In the genomic region with DNA sequence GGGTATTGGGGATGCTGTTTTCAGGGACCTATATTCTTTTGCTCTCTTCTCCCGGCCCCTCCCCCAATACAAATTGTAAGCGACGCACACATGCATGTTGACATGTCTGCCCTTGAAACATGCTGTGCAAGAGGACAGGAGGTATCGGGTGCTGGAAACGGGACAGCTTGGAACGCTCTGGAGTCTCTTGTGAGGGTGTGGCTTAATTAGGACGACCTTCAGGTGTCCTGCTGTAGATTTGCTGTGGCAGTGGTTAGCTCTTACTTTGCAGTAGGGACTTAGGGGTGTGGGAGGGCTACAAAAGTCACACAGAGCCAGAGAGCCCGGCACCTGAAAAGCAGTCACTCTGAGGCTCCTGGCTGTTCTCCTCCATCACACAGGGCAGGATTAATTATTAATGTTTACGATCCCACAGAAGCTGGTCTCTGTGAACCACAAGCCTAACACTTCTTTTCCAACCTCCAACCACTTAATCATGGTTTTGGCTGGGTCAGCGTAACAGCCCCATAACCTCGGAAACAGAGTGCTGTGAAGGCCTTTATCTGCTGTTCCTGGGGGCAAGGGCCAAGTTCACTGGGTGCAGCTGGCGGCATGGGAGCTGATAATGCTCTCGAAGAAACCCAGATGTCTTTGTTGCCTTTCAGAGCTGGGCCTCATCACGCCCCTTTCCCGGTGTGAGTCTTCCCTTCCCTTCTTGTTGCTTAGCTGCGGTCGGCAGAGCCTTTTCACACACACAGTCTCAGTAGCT, we compare ENCODE assay signal across 8 mouse cellular contexts. TPM values are rescaled to one million over a fixed set of nuclear protein-coding genes. Genes with fewer than 3 reads are reported as not detected.
DNase-seq lines count a peak whose midpoint lies in the region; ATAC-seq and TF ChIP-seq lines count a peak whose summit lies in the region.

No protein-coding gene starts in this region.

- no peak for TF ChIP-seq CTCF in liver, embryonic 14.5 days (IDR thresholded peaks at IDR 0.05; ENCODE audit: low read depth)
- no peak for TF ChIP-seq CTCF in layer of hippocampus, adult 2 months (conservative IDR thresholded peaks at IDR 0.05)

- H3K9ac ChIP-seq in intestine, embryonic 14.5 days (ENCODE audit: low read length), result no peak overlapping the region
- H3K9ac ChIP-seq in liver, embryonic 14.5 days (replicated peaks), result peak overlapping the region; percentile 47

- peaks cover 6% of the 10 kb centered on the region; the same call in 1 of the 2 replicates for H3K4me1 ChIP-seq in intestine, embryonic 14.5 days (replicated peaks; ENCODE audit: control insufficient read depth, insufficient read depth, low read length)
- H3K4me1 ChIP-seq in liver, embryonic 14.5 days (replicated peaks; ENCODE audit: control insufficient read depth in 2 of 2, insufficient read depth in 2 of 2, low read length in 1 of 2), result peaks cover 14 to 20% of the 10 kb centered on the region in 2 experiments

- peak; percentile 75 for TF ChIP-seq EP300 in liver, embryonic 14.5 days (IDR thresholded peaks at IDR 0.05; ENCODE audit: low read depth)

- 29% methylated on average over 17 of the region's 17 CpGs for WGBS in intestine, embryonic 14.5 days
- WGBS in liver, embryonic 14.5 days (ENCODE audit: insufficient replicate concordance), result 34% methylated on average over 17 of the region's 17 CpGs

- intact Hi-C loops in left cerebral cortex, postnatal 25 days (cut with DNase I), result no loop called here

- H3K27ac ChIP-seq in intestine, embryonic 14.5 days (ENCODE audit: low read depth), result peak overlapping the region; percentile 14; the same call in 1 of the 2 replicates
- H3K27ac ChIP-seq in liver, embryonic 14.5 days, result peak overlapping the region; percentile 55
- no peak overlapping the region for H3K27ac ChIP-seq in layer of hippocampus, adult 2 months

- H3K4me2 ChIP-seq in intestine, embryonic 14.5 days (ENCODE audit: low read length), result no peak overlapping the region; the same call in 1 of the 2 replicates
- H3K4me2 ChIP-seq in liver, embryonic 14.5 days (ENCODE audit: low read depth), result peak overlapping the region; percentile 32

- H3K9me3 ChIP-seq in intestine, embryonic 14.5 days (ENCODE audit: control insufficient read depth, low read length), result no peaks in the 10 kb centered on the region
- H3K9me3 ChIP-seq in liver, embryonic 14.5 days (ENCODE audit: control insufficient read depth, low read length), result no peaks in the 10 kb centered on the region

- peak; percentile 75 for ATAC-seq in intestine, embryonic 14.5 days (replicated peaks; ENCODE audit: low FRiP score, low TSS enrichment, low read depth)
- ATAC-seq in liver, embryonic 14.5 days (ENCODE audit: insufficient read depth), result peak; percentile 73

- H3K36me3 ChIP-seq in intestine, embryonic 14.5 days (ENCODE audit: control insufficient read depth, insufficient read depth, low read length), result no peaks in the 10 kb centered on the region
- no peaks in the 10 kb centered on the region for H3K36me3 ChIP-seq in liver, embryonic 14.5 days (replicated peaks; ENCODE audit: control insufficient read depth, insufficient read depth, low read depth)

- peak; percentile 31 for DNase-seq in adrenal gland, postnatal 14 days
- no peak for DNase-seq in adrenal gland, adult 18-20 months (ENCODE audit: low spot score in 2 of 2)
- DNase-seq in brain, adult 2 months (ENCODE audit: low read depth, low spot score), result peak; percentile 29
- peak; percentile 73 for DNase-seq in intestine, embryonic 14.5 days (ENCODE audit: low spot score)
- DNase-seq in liver, embryonic 14.5 days (ENCODE audit: low read depth in 3 of 3, low spot score in 3 of 3), result peak; percentile 48 to 58 (median 54)
- DNase-seq in layer of hippocampus, adult 2 months (ENCODE audit: low spot score in 2 of 2), result no peak
- no peak for DNase-seq in left cerebral cortex, postnatal 25 days (ENCODE audit: low spot score in 2 of 2)
- no peak for DNase-seq in urinary bladder, postnatal 14 days (ENCODE audit: low spot score)

- no peak overlapping the region for H3K4me3 ChIP-seq in intestine, embryonic 14.5 days (ENCODE audit: low read depth, low read length)
- no peak overlapping the region for H3K4me3 ChIP-seq in liver, embryonic 14.5 days (ENCODE audit: insufficient read depth in 1 of 2, low read depth in 2 of 2, low read length in 2 of 2)
- no peak overlapping the region for H3K4me3 ChIP-seq in layer of hippocampus, adult 2 months

- no peaks in the 10 kb centered on the region for H3K27me3 ChIP-seq in intestine, embryonic 14.5 days (replicated peaks; ENCODE audit: control insufficient read depth, insufficient read depth, low read length)
- H3K27me3 ChIP-seq in liver, embryonic 14.5 days (ENCODE audit: control insufficient read depth, insufficient read depth, low read length), result no peaks in the 10 kb centered on the region

RNA-seq across cellular contexts. Expression of a gene that starts 17.9 kb away (rescaled TPM):
- 9.3 and 10.0 TPM in 2 replicates for total RNA-seq in adrenal gland, postnatal 14 days (2021)
- total RNA-seq in adrenal gland, adult 18-20 months (2021), result 1 to 10 TPM in 1 of 2 experiments, under 1 TPM in 1; 0.45 to 1.3 TPM
- polyA plus RNA-seq in intestine, embryonic 14.5 days (2014; fragmentation: Nextera tagmentation; extraction: Ambion mirVana), result 39.8 and 40.6 TPM in 2 replicates
- polyA plus RNA-seq in liver, embryonic 14.5 days (2012; rRNA removed), result 11.2 and 14.4 TPM in 2 replicates
- polyA plus RNA-seq in liver, embryonic 14.5 days (2014; fragmentation: Nextera tagmentation; extraction: Ambion mirVana), result 28.8 and 33.0 TPM in 2 replicates
- total RNA-seq in layer of hippocampus, adult 2 months (2021), result 1 to 10 TPM; 1.0 to 1.3 TPM
- total RNA-seq in left cerebral cortex, postnatal 25 days (2021), result 1 to 10 TPM; 1.2 to 1.6 TPM

Comparison
In these comparisons a context has a peak if more than half of its experiments do, and no peak if none do; other contexts are left out.
1. DNase-seq: peak in adrenal gland, postnatal 14 days (single experiment), brain, adult 2 months (single experiment), intestine, embryonic 14.5 days (single experiment) and liver, embryonic 14.5 days (3 of 3); none in adrenal gland, adult 18-20 months (0 of 2), layer of hippocampus, adult 2 months (0 of 2), left cerebral cortex, postnatal 25 days (0 of 2) and urinary bladder, postnatal 14 days (single experiment).